Mouse (Mus musculus): ENCODE results near the gene Trim29.

The Trim29 gene
- long read RNA-seq, experiment 1: 0 reads
- long read RNA-seq, experiment 2: 0 reads

GRCm38 (mm10) chr9:43310538-43310937, at the start of gene Trim29:
TSS of gene Trim29 (plus strand) at chr9:43310848.
- intact Hi-C loops (cut with DNase I): no loop called here

GRCm38 (mm10) chr9:43261124-43261907, 49.3 kb upstream of the Trim29 start:
- intact Hi-C loops (cut with DNase I): no loop called here

GRCm38 (mm10) chr9:43261941-43262340, 48.7 kb upstream of the Trim29 start:
- intact Hi-C loops (cut with DNase I): no loop called here

GRCm38 (mm10) chr9:43262390-43262789, 48.3 kb upstream of the Trim29 start:
- intact Hi-C loops (cut with DNase I): no loop called here

- intact Hi-C loops (cut with DNase I): no loop called here
Observed at GRCm38 (mm10) chr9:43262811-43263550, 47.7 kb upstream of the Trim29 start.

- intact Hi-C loops (cut with DNase I): no loop called here
Observed at GRCm38 (mm10) chr9:43263946-43264451, 46.6 kb upstream of the Trim29 start.

GRCm38 (mm10) chr9:43265194-43265593, 45.5 kb upstream of the Trim29 start:
- intact Hi-C loops (cut with DNase I): no loop called here

- intact Hi-C loops (cut with DNase I): no loop called here
Observed at GRCm38 (mm10) chr9:43267357-43267756, 43.3 kb upstream of the Trim29 start.

- intact Hi-C loops (cut with DNase I): no loop called here
Observed at GRCm38 (mm10) chr9:43269166-43269565, 41.5 kb upstream of the Trim29 start.

GRCm38 (mm10) chr9:43270723-43271252, 39.9 kb upstream of the Trim29 start:
- intact Hi-C loops (cut with DNase I): no loop called here

GRCm38 (mm10) chr9:43271761-43272518, 38.7 kb upstream of the Trim29 start:
- intact Hi-C loops (cut with DNase I): no loop called here

- intact Hi-C loops (cut with DNase I): no loop called here
Observed at GRCm38 (mm10) chr9:43273735-43274134, 36.9 kb upstream of the Trim29 start.

- intact Hi-C loops (cut with DNase I): loop anchor here (1.0 to 2.0 kb wide), 2 partner anchors 62 to 141 kb away; no protein-coding TSS in a partner anchor
Observed at GRCm38 (mm10) chr9:43284284-43284683, 26.4 kb upstream of the Trim29 start.

GRCm38 (mm10) chr9:43285281-43285680, 25.4 kb upstream of the Trim29 start:
- intact Hi-C loops (cut with DNase I): loop anchor here (2.0 kb wide), 1 partner anchor 142 kb away; no protein-coding TSS in a partner anchor

GRCm38 (mm10) chr9:43286870-43287269, 23.8 kb upstream of the Trim29 start:
- intact Hi-C loops (cut with DNase I): no loop called here

- intact Hi-C loops (cut with DNase I): no loop called here
Observed at GRCm38 (mm10) chr9:43293058-43293457, 17.6 kb upstream of the Trim29 start.

- intact Hi-C loops (cut with DNase I): no loop called here
Observed at GRCm38 (mm10) chr9:43300394-43300793, 10.3 kb upstream of the Trim29 start.

- intact Hi-C loops (cut with DNase I): no loop called here
Observed at GRCm38 (mm10) chr9:43302989-43303388, 7.7 kb upstream of the Trim29 start.

GRCm38 (mm10) chr9:43305882-43306281, 4.8 kb upstream of the Trim29 start:
- intact Hi-C loops (cut with DNase I): no loop called here

GRCm38 (mm10) chr9:43309087-43309872, 1.4 kb upstream of the Trim29 start:
- intact Hi-C loops (cut with DNase I): no loop called here
